Mouse (Mus musculus): ENCODE measurements around the gene Nme4.

Nme4 gene

DNA sequence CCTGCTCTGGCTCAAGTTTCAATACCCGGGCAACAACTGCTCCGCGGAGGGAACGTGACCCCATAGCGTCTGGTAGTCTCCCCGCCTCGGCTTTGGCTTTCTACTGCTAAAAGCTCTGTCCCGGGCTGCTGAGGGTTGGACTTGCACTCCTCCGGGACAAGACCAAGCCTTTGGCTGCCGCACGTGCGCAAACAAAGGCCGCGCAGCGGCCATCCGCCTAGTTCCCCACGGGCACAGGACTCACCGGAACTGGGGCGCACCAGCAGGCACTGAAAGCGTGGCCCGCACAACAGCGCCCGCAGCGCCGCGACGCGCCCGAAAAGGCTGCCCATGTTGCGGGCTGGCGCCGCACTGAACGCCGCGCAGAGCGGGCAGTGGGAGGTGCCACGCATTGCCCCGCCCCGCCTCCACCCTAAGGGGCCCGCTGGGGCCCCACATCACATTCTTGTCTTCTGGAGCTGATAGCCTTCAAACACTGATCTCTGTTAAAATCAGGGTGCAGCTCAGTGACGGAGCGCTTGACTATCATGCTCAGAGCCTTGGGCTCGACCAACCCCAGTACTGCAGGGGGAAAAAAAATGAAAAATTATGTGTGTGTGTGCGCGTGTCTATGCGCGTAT, at the start of gene Nme4:
TSS of gene Nme4 (minus strand) at position 482 of the 620 bp plus-strand sequence.
- 2% methylated on average over 47 of the region's 47 CpGs for WGBS

DNA sequence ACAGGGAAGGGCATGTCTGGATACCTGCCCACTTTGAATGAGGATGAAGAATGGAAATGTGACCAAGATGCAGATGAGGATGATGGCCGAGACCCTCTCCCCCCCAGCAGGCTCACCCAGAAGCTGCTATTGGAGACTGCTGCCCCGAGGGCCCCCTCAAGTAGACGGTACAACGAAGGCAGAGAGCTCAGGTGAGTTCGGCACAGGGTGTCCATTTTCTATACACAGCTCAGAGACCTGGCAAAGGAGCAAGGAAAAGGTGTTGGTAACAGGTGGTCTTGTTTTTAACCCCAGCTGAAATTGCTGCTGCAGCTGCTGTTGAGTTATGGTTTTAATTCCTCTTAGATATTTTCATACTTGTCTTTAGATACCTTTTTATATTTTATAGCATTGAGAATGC, 48.0 kb upstream of the Nme4 start:
- WGBS, result 96% methylated on average over 5 of the region's 5 CpGs

DNA sequence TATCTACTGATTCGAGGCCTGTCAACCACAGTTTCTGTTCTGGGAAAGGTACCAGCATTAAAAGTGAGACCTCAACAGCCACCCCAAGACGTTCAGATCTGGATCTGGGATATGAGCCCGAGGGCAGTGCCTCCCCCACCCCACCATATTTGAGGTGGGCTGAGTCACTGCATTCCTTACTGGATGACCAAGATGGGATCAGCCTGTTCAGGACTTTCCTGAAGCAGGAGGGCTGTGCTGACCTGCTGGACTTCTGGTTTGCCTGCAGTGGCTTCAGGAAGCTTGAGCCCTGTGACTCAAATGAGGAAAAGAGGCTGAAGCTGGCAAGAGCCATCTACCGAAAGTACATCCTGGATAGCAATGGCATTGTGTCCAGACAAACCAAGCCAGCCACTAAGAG, 47.4 kb upstream of the Nme4 start:
- WGBS, result 85% methylated on average over 4 of the region's 4 CpGs

DNA sequence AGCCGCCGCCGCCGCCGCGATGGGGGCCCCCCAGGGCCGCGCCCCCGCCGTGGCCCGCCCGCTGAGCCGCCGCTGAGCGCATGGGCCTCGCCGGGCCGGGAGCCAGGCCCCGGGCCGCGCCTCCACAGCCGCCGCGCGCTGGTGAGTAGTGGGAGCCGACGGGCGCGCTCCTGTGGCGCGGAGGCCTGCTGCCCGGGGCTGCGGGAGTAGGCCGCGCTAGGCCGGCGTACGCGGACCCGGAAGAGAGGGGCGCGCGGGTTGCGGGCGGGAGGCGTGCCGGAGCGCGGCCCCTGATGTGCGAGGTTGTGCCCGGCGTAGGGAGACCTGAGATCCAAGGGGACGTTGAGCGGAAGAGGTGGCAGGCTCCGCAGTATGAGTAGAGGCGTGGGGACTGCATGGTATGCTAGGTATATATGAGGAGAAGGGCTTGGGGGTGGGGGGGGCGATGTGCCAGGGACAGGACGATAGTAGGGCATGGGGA, 43.5 kb upstream of the Nme4 start:
- 1% methylated on average over 47 of the region's 58 CpGs for WGBS

DNA sequence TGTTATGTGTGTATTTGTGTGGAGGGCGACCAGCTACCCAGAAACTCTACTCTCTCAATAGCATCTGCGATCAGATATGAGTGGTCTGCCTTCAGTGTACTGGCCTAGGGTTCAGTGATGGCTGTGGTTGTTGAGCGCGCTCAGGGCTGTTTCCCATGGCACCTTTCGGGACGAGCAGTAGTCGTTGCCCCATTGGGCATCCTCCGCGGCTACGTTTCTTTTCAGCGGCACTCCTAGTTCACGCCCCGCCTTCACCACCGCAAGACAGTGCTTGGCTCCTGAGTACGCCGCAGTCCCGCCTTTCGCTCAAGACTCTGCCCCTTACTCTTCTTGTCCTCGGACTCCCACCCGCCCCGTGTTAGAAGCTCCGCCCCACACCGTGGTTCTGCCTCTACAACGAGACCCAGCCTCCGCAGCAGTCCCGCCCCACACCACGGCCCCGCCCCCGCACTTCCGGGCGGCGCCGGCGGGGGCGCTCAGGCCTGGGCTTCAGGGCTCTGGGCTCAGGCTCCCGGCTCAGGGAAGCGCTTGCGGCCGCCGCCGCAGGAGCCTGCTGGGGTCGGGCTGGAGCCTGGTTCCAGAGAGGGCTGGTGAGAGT, 42.9 kb upstream of the Nme4 start, which contains the start of gene Axin1:
TSS of gene Axin1 (plus strand) at position 450 of the 598 bp plus-strand sequence.
- WGBS, result under 1% methylated on average over 42 of the region's 42 CpGs

DNA sequence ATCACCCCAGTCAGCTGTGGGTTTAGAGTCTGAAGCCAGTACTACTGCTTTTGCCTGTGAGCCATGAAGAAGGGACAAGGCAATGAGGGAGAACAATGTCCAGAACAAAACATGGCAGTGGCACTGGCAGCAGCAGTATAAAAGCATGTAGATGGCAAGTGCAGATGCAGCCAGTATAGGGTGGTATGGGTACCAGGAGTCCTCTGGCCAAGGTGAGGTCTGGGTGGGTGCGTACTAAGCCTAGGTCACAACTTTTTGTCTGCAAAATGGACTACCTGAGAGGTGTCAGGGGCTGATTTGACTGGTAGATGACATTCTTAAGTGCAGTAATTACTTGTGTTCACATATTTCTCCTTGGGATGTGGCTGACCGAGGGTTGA, 42.3 kb upstream of the Nme4 start:
- 70% methylated on average over 2 of the region's 2 CpGs for WGBS

DNA sequence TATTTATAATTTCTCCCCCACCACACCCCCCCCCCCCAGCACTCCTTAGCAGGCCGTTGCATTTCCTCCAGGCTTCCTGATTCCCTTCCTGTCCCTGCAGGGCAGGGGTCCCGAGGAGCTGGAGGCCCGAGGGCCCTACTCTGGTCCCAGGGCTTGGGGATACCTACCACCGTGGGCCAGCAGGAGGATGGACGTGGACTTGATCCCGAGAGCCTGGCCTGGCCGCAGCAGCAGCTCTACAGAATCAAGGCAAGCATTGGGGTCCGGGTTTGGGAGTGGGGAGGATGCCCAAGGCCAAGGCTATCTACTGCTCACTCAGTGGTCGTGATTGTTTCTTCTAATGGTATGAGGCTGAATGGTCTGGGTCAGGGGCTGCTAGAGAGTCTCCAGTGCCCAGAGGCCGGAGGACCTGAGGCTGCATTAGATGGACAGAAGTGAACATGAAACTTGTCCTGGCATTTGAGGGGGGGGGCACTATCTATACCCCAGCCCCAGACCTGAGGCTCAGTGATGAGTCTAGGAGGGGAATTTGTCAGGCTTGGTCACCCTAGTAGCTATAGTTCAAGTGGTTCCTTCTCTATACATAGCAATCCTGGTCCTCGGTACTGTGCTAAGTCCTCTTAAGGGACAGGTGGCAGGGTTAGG, 41.8 kb upstream of the Nme4 start:
- whole genome bisulfite sequencing, result 88% methylated on average over 11 of the region's 11 CpGs

DNA sequence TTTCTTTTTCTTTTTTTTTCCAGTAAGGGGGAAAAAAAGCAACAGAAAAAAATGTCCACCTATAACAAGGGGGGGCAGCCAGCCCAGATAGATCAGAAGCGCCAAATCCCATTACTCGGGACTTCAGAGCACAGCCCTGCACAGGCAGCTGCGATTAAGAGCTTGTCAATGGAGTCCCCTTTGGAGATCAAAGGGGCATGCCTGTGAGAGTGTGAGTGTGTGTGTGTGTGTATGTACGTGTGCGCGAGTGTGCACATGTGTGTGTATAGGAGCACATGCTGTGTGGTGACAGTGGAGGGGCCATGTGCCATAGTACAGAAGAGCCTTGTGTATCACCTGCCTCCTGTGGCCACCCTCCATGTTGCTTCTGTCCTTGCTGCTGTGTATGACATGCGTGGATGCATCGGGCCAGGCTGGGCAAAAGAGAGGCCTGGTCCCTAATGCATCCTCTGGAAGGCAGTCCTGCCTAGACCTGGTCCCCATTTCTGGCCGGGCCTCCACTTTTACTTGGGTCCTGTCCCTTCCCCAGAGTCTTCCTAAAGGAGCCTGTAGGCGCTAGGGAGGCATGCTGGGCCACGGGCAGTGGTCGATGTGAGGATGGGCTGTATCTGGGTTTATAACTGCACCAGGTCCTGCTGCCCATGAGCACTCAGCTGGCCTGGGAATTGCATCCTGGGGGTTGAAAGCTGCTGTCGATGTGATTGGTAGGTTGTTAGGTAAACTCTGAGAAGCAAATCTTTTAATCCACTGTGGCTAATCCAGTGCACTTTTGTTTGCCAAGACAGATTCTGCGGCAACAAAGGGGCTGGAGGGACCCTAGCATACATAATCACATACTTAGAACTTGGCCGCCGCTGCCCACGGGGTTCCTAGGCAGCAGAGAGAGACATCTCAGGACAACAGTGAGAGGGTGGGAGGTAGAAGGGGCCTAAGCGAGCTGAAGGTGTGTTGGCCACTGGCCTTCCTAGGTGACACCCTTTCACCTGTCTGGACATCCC, 36.8 kb upstream of the Nme4 start:
- 76% methylated on average over 18 of the region's 18 CpGs for WGBS

DNA sequence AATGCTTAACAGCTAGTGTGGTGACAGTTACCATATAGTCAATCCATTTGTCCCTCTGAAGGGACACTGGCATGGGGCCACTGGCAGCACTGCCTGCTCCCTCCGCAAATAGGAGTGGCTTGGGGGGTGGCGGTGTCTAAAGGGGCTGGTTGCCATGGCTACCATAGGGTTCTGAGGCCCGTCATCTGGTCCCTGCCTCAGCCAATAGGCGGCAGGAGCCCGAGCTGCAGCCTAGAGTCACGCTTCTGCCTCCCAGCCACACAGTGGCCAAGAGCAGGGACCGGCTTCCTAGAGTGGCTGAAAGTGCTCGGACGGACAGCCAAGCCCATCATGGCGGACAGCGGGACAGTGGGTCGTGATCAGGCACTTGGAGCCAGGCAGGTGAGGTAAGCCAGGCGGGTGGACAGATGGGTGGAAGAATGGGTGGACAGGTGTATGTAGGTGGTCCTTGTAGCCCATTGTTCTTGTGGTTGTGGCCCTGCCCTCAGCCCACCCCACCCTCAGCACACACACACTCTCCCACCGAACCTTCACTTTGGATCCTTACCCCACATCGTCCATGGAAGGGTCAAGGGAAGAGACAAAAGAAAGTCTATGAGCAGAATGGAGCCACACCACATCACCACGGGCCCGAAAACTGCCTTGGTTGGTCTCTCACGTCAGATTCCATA, 35.8 kb upstream of the Nme4 start:
- 79% methylated on average over 18 of the region's 18 CpGs for WGBS

DNA sequence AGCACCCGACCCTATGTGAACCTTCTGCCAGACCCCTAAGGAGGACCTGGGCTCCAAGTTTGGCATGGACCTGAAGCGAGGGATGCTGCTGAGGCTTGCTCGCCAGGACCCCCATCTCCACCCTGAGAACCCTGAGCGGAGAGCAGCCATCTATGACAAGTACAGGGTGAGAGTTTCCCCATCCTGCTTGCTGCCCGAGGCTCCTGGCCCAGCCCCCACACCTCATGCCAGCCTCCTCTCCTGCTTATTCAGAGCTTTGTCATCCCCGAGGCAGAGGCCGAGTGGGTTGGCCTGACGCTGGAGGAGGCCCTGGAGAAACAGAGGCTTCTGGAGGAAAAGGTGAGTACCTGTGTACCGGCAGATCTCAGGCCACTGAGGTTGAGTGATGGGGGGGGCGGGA, 29.8 kb upstream of the Nme4 start:
- 82% methylated on average over 10 of the region's 10 CpGs for WGBS

DNA sequence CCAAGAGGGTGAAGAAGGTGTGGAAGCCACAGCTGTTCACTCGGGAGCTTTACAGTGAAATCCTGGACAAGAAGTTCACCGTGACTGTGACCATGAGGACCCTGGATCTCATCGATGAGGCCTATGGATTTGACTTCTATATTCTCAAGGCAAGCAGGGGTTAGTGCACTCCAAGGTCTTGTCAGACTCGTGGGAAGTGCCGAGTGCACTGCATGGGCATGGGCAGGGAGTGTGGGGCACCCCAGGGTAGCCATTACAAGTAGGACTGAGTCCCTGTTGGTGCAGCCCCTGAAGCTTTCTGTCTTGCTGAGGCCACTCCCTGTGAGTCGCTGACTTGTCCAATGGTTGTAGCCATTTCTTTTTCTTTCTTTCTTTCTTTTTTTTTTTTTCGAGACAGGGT, 29.2 kb upstream of the Nme4 start:
- 85% methylated on average over 7 of the region's 7 CpGs for WGBS

DNA sequence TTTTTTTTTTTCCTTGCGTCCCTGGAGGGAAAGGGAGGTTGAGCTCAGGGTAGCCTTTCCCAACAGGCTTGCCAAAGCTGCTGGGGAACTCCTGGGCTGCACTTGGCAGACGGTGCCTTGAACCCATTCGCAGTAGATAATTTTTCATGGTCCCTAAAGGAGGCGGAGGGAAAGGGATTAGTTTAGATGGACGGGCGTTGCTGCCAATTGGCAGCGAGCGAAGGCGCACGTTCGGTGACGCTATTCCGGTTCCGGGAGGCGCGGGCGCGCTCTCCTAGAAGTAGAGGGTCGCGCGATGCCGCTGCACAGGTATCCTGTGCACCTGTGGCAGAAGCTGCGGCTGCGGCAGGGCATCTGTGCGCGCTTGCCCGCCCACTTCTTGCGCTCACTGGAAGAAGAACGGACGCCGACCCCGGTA, 27.9 kb upstream of the Nme4 start, which contains the start of gene Mrpl28:
TSS of gene Mrpl28 (plus strand) at position 234 of the 418 bp plus-strand sequence.
- WGBS, result under 1% methylated on average over 32 of the region's 32 CpGs

DNA sequence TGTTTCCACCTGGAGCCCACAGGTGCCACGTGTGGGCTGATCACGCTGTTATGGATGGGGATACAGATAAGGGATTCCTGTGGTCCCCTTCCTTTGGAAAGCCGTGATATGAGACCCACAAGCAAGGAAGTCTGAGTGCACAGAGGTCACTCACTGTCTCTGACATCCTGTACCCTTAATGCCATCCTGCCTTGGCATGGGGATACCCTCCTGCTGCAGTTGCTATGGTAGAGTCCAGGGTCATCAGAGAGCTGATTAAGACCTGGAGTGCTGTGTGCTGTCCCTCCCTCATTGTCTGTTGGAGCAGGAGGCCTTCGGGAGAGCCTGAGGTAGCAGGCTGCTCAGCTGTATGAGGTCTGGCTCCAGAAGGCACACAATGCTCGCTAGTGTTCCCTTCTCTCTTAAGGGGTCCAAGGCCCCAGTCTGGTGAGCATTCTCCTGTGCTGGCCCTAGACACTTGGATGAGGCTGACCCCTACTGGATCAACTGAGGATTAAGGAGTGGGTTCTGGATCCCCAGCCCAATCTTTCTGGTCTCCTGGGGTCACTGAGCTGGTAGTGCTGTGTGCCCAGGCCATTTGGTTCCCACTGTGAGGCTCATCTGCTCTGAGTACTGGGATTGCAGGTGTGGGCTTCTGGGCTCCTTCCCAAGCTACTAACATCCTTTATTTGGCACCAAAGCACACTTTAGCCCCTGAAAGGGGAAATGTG, 27.2 kb upstream of the Nme4 start:
- WGBS, result 64% methylated on average over 5 of the region's 5 CpGs

DNA sequence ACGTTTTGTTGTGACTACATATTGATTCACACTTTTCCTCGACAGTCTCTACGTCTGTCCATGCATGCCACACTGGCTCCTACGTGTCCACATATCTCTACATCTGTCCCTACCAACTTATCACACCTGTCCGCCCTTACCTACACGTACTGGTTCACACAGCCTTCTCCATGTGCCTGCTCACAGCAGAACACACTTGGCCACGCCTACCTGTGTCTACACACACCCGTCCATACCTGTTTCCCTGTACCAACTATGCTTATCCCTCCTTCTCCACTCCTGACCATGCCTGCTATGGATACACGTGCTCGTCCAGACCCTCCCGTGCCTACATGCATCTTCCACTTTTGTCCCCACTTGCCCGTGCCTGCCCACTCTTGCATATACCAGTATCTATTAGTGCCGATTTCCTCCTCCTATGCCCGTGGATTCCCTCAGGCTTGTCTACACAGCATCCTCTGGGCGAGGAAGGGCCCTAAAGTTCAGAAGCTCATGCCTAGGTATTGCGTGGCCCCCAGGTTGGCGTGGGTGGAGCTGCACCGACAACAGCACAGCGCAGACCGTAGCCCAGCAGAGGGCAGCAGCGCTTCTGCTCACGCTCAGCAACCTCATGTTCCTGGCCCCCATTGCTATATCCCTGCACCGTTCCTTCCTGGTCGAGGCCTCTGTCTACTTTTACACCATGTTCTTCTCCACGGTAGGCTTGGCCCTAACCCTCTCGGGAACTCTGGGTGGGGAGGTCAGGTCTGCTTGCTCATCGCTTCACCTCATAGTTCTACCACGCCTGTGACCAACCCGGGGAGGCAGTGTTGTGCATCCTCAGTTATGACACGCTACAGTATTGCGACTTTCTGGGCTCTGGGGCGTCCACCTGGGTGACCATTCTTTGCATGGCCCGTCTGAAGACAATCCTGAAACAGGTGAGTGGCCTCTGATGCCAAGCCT, 24.6 kb upstream of the Nme4 start:
- WGBS, result 36% methylated on average over 33 of the region's 33 CpGs

DNA sequence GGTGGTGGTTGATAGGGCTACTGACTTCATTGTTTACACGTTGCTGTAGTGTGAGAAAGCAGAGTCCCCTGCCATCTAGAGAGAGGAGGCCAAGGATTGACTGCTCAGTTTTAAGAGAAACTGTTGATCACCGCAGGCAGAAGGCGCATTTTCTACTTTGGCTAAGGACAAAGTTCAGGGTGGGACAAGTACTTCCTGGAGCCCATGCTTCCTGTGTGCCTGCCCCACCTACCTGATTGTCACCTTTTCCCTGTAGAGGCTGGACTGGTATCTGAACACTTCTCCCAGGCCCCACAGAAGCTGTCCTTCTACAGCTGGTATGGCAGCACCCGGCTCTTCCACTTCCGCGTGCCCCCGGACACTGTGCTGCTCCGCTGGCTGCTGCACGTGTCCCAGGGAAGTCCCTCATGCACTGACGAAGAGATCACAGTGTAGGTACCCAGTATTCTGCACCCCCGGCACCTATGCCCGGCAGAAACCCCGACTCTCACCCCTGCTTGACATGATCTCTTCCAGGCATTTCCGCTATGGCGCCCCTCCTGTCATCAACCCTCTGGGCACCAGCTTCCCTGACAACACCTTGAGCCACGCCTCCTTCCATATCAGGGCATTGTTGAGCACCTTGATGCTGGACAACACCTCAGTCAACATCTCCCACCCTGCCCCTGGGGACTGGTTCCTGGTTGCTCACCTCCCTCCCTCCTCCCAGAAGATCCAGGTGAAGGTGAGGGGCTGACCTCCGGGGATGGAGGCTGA, 21.3 kb upstream of the Nme4 start:
- 92% methylated on average over 17 of the region's 17 CpGs for WGBS

DNA sequence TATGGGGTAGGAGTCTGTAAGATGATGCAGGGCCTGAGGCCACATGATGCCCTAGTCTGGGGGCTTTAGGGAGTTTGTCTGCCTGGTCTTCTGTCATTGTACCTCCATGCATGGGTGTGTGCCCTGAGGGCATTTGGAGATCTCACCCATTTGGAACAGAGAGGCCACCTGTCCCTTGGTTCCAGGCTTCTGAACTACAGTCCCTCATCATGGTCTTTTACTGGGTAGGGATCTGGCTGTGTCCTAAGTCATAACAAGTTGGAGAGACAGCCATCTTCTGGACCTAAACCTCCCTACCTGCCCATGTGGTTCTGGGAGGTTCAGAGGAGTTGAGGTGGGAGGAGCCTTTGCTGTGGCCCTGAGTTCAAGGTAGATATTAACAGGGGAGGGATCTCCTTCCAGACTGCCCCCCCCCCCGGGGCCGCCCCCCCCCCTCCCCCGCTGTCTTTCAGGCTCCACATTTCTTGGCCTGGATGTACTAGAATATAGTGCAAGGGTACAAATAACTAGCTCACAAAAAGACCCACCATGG, 20.6 kb upstream of the Nme4 start:
- 63% methylated on average over 3 of the region's 3 CpGs for WGBS

DNA sequence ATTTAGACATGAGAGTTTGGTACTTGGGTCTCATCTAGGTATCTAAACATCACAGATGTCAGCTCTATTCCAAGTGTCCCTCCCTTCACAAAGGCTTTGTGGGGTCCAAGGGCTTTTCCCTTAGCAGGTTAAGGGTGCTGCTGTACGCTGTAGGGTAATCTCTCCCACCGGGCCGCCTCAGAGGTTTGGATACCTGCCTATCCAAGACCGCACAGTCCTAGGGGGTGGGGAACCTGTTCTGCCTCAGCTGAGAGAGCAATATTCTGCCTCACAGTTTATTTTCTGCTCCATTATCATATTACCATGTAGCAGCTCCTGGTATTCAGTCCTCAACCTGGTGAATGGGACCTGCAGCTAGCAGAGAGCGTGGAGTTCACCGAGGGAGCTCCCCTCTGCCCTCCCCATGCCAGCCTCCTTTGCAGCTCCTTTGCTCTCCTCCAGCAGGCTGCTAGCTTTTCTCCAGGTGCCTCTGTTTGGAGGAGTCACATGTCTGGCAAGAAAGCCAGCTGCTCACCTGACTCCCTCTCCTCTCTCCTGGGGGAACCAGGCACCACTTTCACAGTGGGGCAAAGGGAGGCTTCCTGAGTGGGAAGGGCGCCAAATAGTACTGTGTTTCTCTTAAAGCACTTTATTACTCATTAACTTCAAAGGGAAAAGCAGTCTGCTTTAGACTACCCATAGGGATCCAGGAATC, 19.9 kb upstream of the Nme4 start:
- WGBS, result 90% methylated on average over 7 of the region's 7 CpGs

DNA sequence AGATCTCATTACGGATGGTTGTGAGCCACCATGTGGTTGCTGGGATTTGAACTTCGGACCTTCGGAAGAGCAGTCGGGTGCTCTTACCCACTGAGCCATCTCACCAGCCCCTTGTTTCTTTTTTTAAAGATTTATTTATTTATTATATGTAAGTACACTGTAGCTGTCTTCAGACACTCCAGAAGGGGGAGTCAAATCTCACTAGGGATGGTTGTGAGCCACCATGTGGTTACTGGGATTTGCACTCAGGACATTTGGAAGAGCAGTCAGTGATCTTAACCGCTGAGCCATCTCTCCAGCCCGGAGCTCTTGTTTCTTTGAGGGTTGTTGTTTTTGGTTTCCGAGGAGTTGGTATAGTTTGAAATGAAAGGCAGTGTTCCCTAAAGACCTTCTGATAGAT, 19.1 kb upstream of the Nme4 start:
- 70% methylated on average over 7 of the region's 7 CpGs for WGBS
